Mouse (Mus musculus) gastrocnemius, adult 2 months (tissue): ENCODE measurements at regions not wholly inside any gene's neighbourhood (a gene's known extent, or its start where the extent isn't known, plus 50 kb on each side); places are given as distances from the start of the nearest gene placed in this dataset.

Experiments
- DNase-seq: peaks from one replicate; pipeline ENCODE4 v3.0.0; 2022
- H3K27ac ChIP-seq: fragments of 200-600 bp; 2 replicates; pipeline ENCODE4 v1.8.1; 2022; ENCODE audit warnings: mild to moderate bottlenecking
- H3K4me3 ChIP-seq: fragments of 200-600 bp; 2 replicates; pipeline ENCODE4 v1.8.1; 2022; ENCODE audit warnings: mild to moderate bottlenecking, moderate library complexity
- CTCF ChIP-seq: fragments of 200-600 bp; IDR thresholded peaks from 2 replicates; pipeline ENCODE4 v1.8.1; 2022; ENCODE audit warnings: antibody characterized with exemption, mild to moderate bottlenecking, moderate library complexity
- intact Hi-C: fragments of 180-260 bp; cut with DNase I; formaldehyde crosslinking; loops from one replicate; pipeline ENCODE4 v1.15.1; 2025

DNA sequence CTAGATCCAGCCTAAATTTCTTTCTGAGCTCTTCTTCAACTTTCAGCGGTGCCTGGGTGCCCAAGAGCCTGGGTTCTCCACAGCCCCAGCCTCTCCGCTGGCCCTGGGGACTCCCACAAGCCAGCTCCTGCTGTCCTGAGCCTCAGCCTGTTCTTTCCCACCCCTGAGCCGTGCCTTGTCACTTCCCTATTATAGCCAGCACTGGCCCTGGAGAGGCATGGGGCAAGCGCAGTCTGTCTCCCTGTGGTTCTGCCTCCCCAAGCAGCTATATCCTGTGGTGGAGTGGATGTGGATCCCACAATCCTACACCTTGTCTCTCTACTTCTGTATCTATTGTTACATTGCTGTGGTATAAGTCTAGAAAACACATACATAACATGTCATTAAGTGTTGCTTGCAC is 128.6 kb upstream of the Hgf start:
- DNase-seq, result no peak
- TF ChIP-seq CTCF, result no peak
- H3K27ac ChIP-seq, result no peak overlapping the region
- intact Hi-C loops, result no loop called here
- no peak overlapping the region for H3K4me3 ChIP-seq

DNA sequence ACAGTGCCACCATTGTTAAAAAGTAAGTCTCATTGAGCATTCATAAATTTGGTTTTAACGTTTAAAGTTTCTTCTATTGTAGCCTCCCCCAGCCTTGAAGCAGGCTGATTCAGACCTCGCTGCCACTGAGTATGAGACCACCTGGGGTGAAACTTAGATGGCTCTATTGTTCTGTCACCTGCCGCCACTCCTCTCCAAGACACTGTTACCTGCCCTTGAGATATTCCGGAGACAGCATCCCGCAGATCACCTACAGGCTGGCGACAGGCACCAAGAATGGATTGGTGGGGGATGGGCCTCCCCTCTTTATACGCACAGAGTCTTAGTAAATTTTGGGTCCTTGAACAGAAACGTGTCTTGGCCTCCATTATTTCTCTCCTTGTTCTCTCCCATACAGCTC is 128.0 kb upstream of the Hgf start:
- no peak for DNase-seq
- TF ChIP-seq CTCF, result no peak
- intact Hi-C loops, result no loop called here
- H3K4me3 ChIP-seq, result no peak overlapping the region
- no peak overlapping the region for H3K27ac ChIP-seq

DNA sequence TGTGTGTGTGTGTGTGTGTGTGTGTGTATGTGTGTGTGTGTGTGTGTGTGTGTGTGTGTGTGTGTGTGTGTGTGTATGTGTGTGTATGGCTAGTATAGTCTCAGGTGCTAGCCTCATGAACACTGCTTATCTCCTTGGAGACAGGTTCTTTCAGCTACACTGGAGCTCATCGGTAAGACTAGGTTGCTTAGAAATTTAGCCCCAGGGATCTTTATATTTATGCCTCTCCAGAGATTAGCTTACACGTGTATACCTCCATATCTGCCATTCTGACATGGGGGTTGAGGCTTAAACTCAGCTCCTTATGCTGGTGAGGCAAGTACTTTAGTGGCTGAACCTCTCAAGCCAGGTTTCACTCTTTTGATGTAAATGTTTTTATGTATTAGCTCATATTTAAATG is 127.0 kb upstream of the Hgf start:
- TF ChIP-seq CTCF, result no peak
- H3K4me3 ChIP-seq, result no peak overlapping the region
- intact Hi-C loops, result no loop called here
- H3K27ac ChIP-seq, result no peak overlapping the region
- DNase-seq, result no peak

DNA sequence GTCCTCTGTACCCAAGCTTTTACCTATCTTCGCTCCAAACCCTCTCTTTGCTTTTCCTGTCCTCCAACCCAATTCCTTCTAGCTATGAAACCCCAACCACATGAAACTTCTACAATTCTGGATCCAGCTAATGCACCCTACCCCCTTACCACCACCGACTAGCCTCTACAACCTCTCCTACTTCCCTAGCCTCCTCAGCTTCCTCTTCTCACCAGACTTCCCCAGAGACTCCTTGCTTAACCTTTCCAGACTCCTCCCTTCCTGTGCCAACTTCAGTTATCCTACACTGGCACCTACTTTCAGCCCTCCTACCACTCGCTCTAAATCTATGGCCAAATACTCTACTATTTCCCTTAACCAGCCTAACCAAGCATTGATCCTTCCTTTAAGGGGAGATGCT is 118.7 kb upstream of the Hgf start:
- intact Hi-C loops, result no loop called here
- no peak for DNase-seq
- Histone ChIP-seq H3K27ac (no peak overlapping the region), H3K4me3 (no peak overlapping the region)
- TF ChIP-seq CTCF, result no peak

DNA sequence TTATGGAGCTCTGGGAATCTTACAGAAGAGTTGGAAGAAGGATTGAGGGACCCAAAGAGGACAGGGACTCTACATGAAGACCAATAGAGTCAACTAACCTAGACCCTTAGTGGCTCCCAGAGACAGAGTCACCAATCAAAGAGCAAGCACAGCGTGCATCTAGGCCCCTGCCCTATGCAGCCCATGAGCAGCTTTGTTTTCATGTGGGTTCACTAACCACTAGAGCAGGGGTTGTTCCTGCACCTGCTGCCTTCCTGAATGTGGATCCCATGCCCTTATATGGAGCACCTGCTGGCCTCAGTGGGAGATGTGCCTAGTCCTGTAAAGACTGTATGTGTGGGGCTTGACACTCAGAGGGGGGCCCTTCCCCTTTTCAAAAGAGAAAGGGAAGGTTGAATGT is 108.2 kb upstream of the Hgf start:
- intact Hi-C loops, result no loop called here
- no peak overlapping the region for H3K4me3 ChIP-seq
- no peak for TF ChIP-seq CTCF
- DNase-seq, result no peak
- no peak overlapping the region for H3K27ac ChIP-seq

DNA sequence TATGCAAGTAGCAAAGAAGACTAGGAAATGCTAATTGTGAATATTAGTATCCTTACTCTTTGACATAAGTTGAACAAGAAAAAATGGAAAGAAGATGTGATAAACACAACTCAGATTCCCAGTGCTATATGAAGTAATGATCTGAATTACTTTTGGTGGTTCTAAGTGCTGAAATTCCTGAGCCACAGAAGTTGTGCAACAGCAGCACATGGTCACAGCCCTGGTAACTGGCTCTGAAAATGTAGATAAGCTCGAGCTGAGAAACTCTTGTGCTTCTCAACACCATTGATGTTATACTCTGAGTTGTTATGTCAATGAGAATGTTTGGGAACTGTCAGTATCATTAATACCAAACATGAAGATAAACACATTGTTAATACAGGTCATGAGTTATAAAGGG is 106.3 kb upstream of the Hgf start:
- no peak for TF ChIP-seq CTCF
- Histone ChIP-seq H3K4me3 (no peak overlapping the region), H3K27ac (no peak overlapping the region)
- intact Hi-C loops, result no loop called here
- no peak for DNase-seq

DNA sequence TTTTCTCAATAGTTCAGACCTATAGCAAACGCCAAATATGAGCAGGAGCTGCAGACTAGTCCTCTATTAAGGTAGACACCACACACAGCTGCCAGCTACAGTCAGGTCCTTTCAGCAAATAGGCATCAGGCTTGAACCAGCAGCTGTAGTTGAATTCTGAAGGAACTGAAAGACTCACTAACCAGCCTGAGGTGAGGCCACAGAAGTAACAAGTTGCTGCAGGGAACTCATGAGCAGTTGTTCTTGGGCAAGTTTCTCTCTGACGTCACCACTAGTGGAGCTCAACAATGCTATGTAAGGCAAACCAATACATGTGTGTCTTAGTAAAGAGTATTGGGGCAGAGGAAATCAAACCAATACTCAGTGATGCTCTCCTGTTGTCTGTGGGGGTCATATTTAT is 91.5 kb upstream of the Hgf start:
- no peak overlapping the region for H3K27ac ChIP-seq
- no peak overlapping the region for H3K4me3 ChIP-seq
- intact Hi-C loops, result no loop called here
- no peak for TF ChIP-seq CTCF
- DNase-seq, result no peak

DNA sequence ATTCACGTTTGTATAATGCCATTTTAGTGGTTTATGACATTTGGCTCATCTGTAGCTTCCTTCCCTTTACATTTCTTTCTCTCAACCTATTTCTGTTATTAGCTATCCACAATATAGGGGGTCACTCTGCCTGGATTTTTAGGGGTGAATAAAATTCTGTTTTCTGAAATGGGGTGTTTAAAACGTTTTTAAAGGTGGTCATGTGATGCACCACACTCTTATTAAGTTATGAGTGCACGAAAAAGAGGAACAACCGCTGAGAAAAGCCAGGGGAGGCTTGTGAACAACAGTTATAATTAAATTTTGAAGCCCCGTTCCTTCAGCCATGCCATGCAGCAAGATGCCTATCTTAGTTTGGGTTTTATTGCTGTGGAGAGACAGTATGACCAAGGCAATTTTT is 87.0 kb upstream of the Hgf start:
- TF ChIP-seq CTCF, result no peak
- no peak overlapping the region for H3K4me3 ChIP-seq
- no peak for DNase-seq
- intact Hi-C loops, result no loop called here
- H3K27ac ChIP-seq, result no peak overlapping the region

DNA sequence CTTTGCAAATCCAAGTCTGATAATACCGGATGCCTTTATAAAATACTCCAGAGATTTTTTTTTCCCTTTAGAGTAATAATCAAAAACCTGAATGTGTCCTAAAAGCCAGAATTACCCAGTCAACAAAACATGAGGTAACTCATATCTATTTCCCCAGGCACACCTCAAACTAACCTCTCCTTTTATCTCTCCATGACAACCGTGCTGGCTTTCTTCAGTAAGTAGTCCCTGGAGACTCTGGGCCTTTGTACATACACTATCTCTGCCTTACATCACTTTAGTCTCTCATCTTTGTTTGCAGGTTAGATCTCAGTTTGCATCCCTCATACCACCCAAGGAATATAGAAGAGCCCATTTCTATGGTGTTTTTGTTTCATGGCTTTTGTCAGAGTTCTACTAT is 84.7 kb upstream of the Hgf start:
- Histone ChIP-seq H3K27ac (no peak overlapping the region), H3K4me3 (no peak overlapping the region)
- intact Hi-C loops, result no loop called here
- TF ChIP-seq CTCF, result no peak
- no peak for DNase-seq

DNA sequence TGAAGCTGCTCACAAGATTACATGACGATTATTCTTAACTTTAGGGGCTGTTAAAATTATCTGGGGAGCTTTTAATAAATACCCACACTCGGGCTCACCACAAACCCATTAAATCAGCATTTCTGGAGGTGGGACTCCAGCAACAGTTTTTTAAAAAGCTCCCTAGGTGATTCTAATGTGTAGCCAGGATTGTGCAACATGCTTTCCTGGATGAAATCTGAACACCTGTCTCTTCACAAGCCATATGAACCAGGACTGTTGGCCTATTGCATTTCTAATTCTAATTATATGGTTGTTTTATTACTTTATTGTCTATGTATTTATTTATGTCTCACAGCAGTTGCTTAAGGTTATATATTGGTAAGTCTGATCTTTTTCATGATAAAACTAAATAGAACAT is 84.1 kb upstream of the Hgf start:
- DNase-seq, result no peak
- Histone ChIP-seq H3K4me3 (no peak overlapping the region), H3K27ac (no peak overlapping the region)
- intact Hi-C loops, result no loop called here
- TF ChIP-seq CTCF, result no peak

DNA sequence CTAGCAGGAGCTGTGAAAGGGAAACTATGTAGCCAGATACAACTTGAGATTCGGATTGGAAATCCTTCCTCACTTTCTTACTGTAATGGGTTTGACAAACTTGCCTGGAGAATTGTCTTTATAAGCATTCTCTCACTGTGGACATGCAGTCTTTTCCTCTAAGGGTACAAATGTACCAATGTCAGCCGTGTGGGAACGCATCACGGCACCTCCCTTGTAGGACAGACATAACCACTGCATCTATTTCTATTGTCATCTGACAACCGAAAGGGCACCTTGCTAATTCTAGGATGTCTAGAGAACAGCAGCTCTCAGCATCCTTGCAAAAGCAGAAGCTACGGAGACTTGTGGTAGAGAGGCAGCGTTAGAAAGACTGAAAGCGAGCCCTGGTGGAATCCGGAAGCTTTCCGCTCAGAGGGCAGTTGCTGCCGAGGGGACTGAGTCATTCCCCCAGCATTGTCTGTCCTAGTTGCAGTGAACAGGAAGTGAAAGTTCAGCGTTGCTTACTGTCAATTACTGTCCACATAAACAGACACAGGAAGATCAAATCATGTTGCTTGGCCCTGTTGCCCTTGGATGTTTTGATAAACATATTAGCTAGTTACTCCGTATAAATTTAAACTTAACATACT is 83.5 kb upstream of the Hgf start:
- H3K27ac ChIP-seq, result peak overlapping the region; percentile 51
- intact Hi-C loops, result no loop called here
- DNase-seq, result peak; percentile 50
- TF ChIP-seq CTCF, result no peak
- peak overlapping the region; percentile 62 for H3K4me3 ChIP-seq

DNA sequence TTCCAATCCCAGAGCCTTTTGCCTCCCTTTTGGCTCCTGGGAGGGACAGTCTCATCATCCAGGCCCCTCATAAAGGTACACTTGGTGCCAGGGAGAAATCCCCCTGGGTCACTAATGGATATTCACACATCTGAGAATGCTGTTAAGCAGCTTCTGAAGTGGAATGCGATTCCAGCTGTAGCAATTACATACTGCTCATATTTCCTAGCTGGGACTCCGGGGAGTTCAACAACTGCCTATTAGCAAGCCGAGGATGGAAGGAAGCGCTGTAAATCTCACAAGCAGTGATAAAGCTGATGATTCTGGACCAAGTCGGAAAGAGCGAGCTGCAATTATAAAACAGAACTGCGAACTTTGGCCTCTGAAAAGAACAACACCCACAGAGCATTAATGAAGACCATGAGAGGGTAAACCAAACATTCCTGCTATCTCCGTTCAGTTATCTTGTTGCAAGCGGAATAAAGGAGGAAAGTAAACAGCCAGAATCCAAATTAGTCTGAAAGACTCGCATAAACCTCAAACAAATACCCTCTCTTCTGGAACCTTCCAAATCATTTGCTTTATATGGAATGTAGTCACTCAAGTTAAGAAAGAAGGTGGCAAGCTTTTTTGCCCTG is 82.8 kb upstream of the Hgf start:
- intact Hi-C loops, result no loop called here
- peak overlapping the region; percentile 62 for H3K4me3 ChIP-seq

DNA sequence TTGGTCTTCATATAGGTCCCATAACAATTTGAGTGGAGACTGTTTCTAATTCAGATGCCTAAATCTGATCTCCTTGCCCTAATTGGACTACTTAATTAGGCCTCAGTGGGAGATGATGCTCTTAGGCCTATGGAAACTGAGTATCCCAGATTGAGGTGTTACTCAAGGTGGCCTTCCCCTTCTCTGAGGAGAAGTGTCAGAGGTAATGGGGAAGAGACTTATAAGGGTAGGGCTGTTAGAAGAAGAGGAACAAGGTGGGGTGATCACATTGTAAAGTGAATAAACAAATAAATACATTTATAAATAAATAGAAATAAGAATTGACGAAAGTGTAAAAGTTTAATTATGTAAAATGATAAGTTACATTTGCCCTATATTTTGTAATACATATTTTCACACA is 65.3 kb upstream of the Hgf start:
- intact Hi-C loops, result no loop called here
- no peak overlapping the region for H3K4me3 ChIP-seq
- no peak overlapping the region for H3K27ac ChIP-seq
- no peak for DNase-seq
- no peak for TF ChIP-seq CTCF

More for the DNA sequence above, 82.8 kb upstream of the Hgf start:
- peak overlapping the region; percentile 51 for H3K27ac ChIP-seq
- DNase-seq, result no peak
- no peak for TF ChIP-seq CTCF

DNA sequence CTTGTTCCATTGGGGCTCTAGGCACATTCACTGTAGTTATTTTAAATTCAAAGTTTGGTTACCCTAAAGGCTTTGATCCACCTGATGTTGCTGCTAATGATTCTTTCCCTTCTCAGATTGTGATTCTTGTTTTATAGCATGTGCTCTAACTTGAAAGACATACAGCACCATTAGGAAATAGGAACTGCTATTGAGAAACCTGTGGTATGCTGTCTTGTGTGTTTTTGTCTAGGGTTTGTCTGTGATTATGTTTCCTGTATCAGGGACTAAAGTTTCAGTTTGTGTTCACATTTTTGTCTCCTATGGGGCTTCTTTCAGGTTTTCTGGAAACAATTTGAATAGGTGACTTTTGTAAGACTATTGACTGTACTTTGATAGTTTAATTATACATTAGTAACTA is 63.5 kb upstream of the Hgf start:
- TF ChIP-seq CTCF, result no peak
- Histone ChIP-seq H3K27ac (no peak overlapping the region), H3K4me3 (no peak overlapping the region)
- DNase-seq, result no peak
- intact Hi-C loops, result no loop called here

DNA sequence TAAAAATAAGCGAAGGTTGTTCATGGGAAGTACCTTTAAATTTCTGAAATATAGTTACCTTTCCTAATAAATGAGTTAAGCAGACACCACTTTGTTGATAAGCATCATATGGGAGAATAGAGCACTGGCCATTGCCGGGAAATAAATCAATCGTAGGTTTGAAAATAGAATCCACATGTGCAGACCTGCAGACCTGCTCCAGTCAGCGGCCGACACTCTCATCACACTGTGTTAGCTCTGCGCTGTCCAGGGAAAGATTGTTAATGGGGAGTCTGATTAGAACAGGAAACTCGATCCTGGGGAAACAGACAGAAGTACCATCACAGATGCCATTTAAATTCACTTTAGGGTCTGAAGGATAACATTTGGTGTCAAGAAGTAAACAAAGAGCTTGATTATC is 53.4 kb upstream of the Hgf start:
- H3K4me3 ChIP-seq, result no peak overlapping the region
- DNase-seq, result no peak
- no peak overlapping the region for H3K27ac ChIP-seq
- TF ChIP-seq CTCF, result no peak
- intact Hi-C loops, result no loop called here
